In the genomic region with DNA sequence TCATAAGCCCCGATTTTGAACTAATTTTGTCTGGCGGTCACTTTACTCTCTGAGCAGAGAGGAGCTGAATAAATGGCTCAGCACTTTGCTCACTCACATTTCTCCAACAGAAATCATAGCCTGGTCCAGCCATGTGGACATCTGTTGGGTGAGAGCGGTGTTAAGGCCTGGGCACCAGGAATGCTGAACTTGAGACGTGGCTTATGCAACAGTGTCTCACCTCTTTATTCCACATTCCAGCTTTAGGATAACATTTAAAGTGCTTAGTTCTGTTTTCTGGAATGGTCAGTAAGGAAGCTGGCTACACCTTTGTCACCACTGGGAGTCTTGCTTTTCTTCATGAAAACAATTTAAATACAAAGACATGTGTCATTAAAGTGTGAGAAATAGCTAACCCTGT, we compare ENCODE assay signal across 18 mouse cellular contexts. TPM values are rescaled to one million over a fixed set of nuclear protein-coding genes. Genes with fewer than 3 reads are reported as not detected.
DNase-seq lines count a peak whose midpoint lies in the region; ATAC-seq and TF ChIP-seq lines count a peak whose summit lies in the region.
"Had no signal": no experiment of that assay in that cellular context is flagged by ENCODE, and none has a peak within 500 bp of the region (broad histone marks: within the 10 kb centered on the region; RNA-seq: fewer than 3 reads in every experiment).

No protein-coding gene starts in this region.

- WGBS in lung, postnatal 0 days: 70% methylated on average over 4 of the region's 4 CpGs
- WGBS in midbrain, embryonic 11.5 days: 87% methylated on average over 4 of the region's 4 CpGs
- 94% methylated on average over 4 of the region's 4 CpGs for WGBS in midbrain, postnatal 0 days

- no peak overlapping the region for H3K4me3 ChIP-seq in lung, postnatal 0 days (ENCODE audit: low read depth, low read length)
- no peak overlapping the region for H3K4me3 ChIP-seq in midbrain, embryonic 11.5 days (ENCODE audit: low read depth, low read length)
- H3K4me3 ChIP-seq in midbrain, postnatal 0 days (ENCODE audit: low read depth, low read length): no peak overlapping the region

- peak; percentile 74 for DNase-seq in lung, postnatal 0 days (ENCODE audit: low spot score)
- DNase-seq in lung, postnatal 25 days (ENCODE audit: low spot score): no peak
- peak; percentile 49 for DNase-seq in midbrain, embryonic 11.5 days (ENCODE audit: low spot score, missing footprints)
- no peak for DNase-seq in midbrain, postnatal 0 days (ENCODE audit: low spot score)
- DNase-seq: adrenal gland, adult 2 months; adrenal gland, adult 8-10 months; adrenal gland, postnatal 10 days; adrenal gland, postnatal 14 days; adrenal gland, postnatal 25 days; adrenal gland, postnatal 36 days; B cell, adult 2 months; cerebellum, adult 11 months; cerebellum, adult 11-12 months; cerebellum, adult 18-20 months had no signal

- no peak overlapping the region for H3K9ac ChIP-seq in lung, postnatal 0 days (replicated peaks; ENCODE audit: low read depth)
- H3K9ac ChIP-seq in midbrain, embryonic 11.5 days (ENCODE audit: low read length): no peak overlapping the region
- H3K9ac ChIP-seq in midbrain, postnatal 0 days (replicated peaks; ENCODE audit: low read length, poor library complexity, severe bottlenecking): no peak overlapping the region

- H3K27me3 ChIP-seq in lung, postnatal 0 days (replicated peaks; ENCODE audit: insufficient read depth, low read length): no peaks in the 10 kb centered on the region
- no peaks in the 10 kb centered on the region for H3K27me3 ChIP-seq in midbrain, embryonic 11.5 days (ENCODE audit: control insufficient read depth, insufficient read depth, low read length)
- H3K27me3 ChIP-seq in midbrain, postnatal 0 days (ENCODE audit: insufficient read depth, low read length): no peaks in the 10 kb centered on the region

- no peaks in the 10 kb centered on the region for H3K9me3 ChIP-seq in lung, postnatal 0 days (ENCODE audit: low read length)
- no peaks in the 10 kb centered on the region for H3K9me3 ChIP-seq in midbrain, embryonic 11.5 days (ENCODE audit: control insufficient read depth, low read length)
- H3K9me3 ChIP-seq in midbrain, postnatal 0 days (ENCODE audit: low read length): no peaks in the 10 kb centered on the region
- H3K9me3 ChIP-seq: G1E had no signal

- ATAC-seq in lung, postnatal 0 days: peak; percentile 66
- ATAC-seq in midbrain, embryonic 11.5 days (ENCODE audit: low FRiP score): no peak
- no peak for ATAC-seq in midbrain, postnatal 0 days (ENCODE audit: low FRiP score)
- ATAC-seq: activated CD4-positive, CD25-positive, alpha-beta regulatory T cell, adult 4 months; CD4-positive, CD25-positive, alpha-beta regulatory T cell, adult 4 months; Patski had no signal

- no peak overlapping the region for H3K4me2 ChIP-seq in lung, postnatal 0 days (replicated peaks; ENCODE audit: low read depth, low read length)
- H3K4me2 ChIP-seq in midbrain, embryonic 11.5 days: no peak overlapping the region
- H3K4me2 ChIP-seq in midbrain, postnatal 0 days (ENCODE audit: low read depth, low read length, poor library complexity, severe bottlenecking): no peak overlapping the region

- TF ChIP-seq CTCF in lung, postnatal 0 days (IDR thresholded peaks at IDR 0.05): no peak
- no peak for TF ChIP-seq CTCF in midbrain, postnatal 0 days (IDR thresholded peaks at IDR 0.05)

- 0 out of 2 replicates have a peak, but pooled peaks have one; percentile 30 for TF ChIP-seq EP300 in lung, postnatal 0 days (IDR thresholded peaks at IDR 0.05)

- H3K36me3 ChIP-seq in lung, postnatal 0 days (ENCODE audit: insufficient read depth, low read length): no peaks in the 10 kb centered on the region
- H3K36me3 ChIP-seq in midbrain, embryonic 11.5 days (ENCODE audit: control insufficient read depth, insufficient read depth, low read length): no peaks in the 10 kb centered on the region
- H3K36me3 ChIP-seq in midbrain, postnatal 0 days (ENCODE audit: insufficient read depth, low read length): no peaks in the 10 kb centered on the region
- H3K36me3 ChIP-seq: G1E had no signal

- H3K27ac ChIP-seq in lung, postnatal 0 days (ENCODE audit: low read length): no peak overlapping the region
- no peak overlapping the region for H3K27ac ChIP-seq in midbrain, embryonic 11.5 days (ENCODE audit: low read depth, low read length)
- no peak overlapping the region for H3K27ac ChIP-seq in midbrain, postnatal 0 days (ENCODE audit: low read depth, low read length)

- no peaks in the 10 kb centered on the region for H3K4me1 ChIP-seq in lung, postnatal 0 days (ENCODE audit: insufficient read depth, low read depth, low read length)
- no peaks in the 10 kb centered on the region for H3K4me1 ChIP-seq in midbrain, embryonic 11.5 days (ENCODE audit: control insufficient read depth, insufficient read depth, low read length)
- no peaks in the 10 kb centered on the region for H3K4me1 ChIP-seq in midbrain, postnatal 0 days (ENCODE audit: insufficient read depth, low read length)

RNA-seq across cellular contexts. Expression of a gene that starts 36.1 kb away (rescaled TPM):
- polyA plus RNA-seq in lung, postnatal 0 days (2015; fragmentation: Nextera tagmentation; extraction: Ambion mirVana): 116 and 129 TPM in 2 replicates
- 85.7 and 89.2 TPM in 2 replicates for polyA plus RNA-seq in midbrain, embryonic 11.5 days (2014; fragmentation: Nextera tagmentation; extraction: Ambion mirVana)
- 29.7 and 35.6 TPM in 2 replicates for total RNA-seq in midbrain, postnatal 0 days (2014; rRNA removed)
- 55.0 and 60.7 TPM in 2 replicates for polyA plus RNA-seq in midbrain, postnatal 0 days (2015; fragmentation: Nextera tagmentation; extraction: Ambion mirVana)

Comparison
In these comparisons a context has a peak if more than half of its experiments do, and no peak if none do; other contexts are left out.
1. DNase-seq: peak in lung, postnatal 0 days (single experiment) and midbrain, embryonic 11.5 days (single experiment); none in lung, postnatal 25 days (single experiment) and midbrain, postnatal 0 days (single experiment).